Mouse (Mus musculus): ENCODE measurements around the gene Gm21988.

GRCm38 (mm10) chr11:70212423-70212822 lies 27.2 kb downstream of the Gm21988 start, which contains the start of gene Slc16a11:
- TF ChIP-seq CTCF (IDR thresholded peaks at IDR 0.05; ENCODE audit: low read depth, low read length) (no peak), POLR2A (IDR thresholded peaks at IDR 0.05; ENCODE audit: extremely low read depth, insufficient read depth, low read length) (no peak)
